Mouse (Mus musculus): ENCODE results near the gene Hoxc13. TPM values are rescaled to one million over a fixed set of nuclear protein-coding genes. Genes with fewer than 3 reads are reported as not detected.

The Hoxc13 gene
- total and polyA plus RNA-seq, 3 experiments: not detected

- H3K79me2 ChIP-seq (ENCODE audit: control insufficient read depth, insufficient read depth, low read length, poor library complexity): peaks cover 54% of the 10 kb centered on the region
- peak; percentile 85 for DNase-seq (ENCODE audit: low read depth, low spot score)
- H3K36me3 ChIP-seq (ENCODE audit: control insufficient read depth in 1 of 2, insufficient read depth in 2 of 2, low read length in 2 of 2): peaks cover 0 to 18% of the 10 kb centered on the region in 2 experiments; a peak in 2 of 4 replicates
- H3K4me1 ChIP-seq (ENCODE audit: control insufficient read depth in 1 of 2, insufficient read depth in 2 of 2, low read length in 2 of 2): peaks cover 16 to 23% of the 10 kb centered on the region in 2 experiments
- H3K9ac ChIP-seq (ENCODE audit: control insufficient read depth, low read depth, low read length, poor library complexity, severe bottlenecking): peak overlapping the region; percentile 93
- H3K27ac ChIP-seq (ENCODE audit: control insufficient read depth, low read depth, low read length): peak overlapping the region; percentile 83
- no peaks in the 10 kb centered on the region for H3K27me3 ChIP-seq (ENCODE audit: control insufficient read depth in 1 of 2, insufficient read depth in 2 of 2, low read length in 2 of 2)
- peak overlapping the region; percentile 81 to 89 for H3K4me3 ChIP-seq (ENCODE audit: control insufficient read depth in 1 of 2, insufficient read depth in 1 of 2, low read depth in 2 of 2, low read length in 2 of 2)
- H3K9me3 ChIP-seq (replicated peaks; ENCODE audit: insufficient read depth, low read length): no peaks in the 10 kb centered on the region
- peak; percentile 97 for TF ChIP-seq UBTF (IDR thresholded peaks at IDR 0.05; ENCODE audit: borderline replicate concordance, insufficient read depth, low read depth, low read length)
- TF ChIP-seq POLR2AphosphoS2 (IDR thresholded peaks at IDR 0.05; ENCODE audit: low read length): peak; percentile 35
- TF ChIP-seq ELF1 (IDR thresholded peaks at IDR 0.05; ENCODE audit: low read depth, low read length): no peak; the same call in 1 of the 2 replicates
- TF ChIP-seq RAD21 (IDR thresholded peaks at IDR 0.05; ENCODE audit: low read depth, low read length): no peak
- TF ChIP-seq CHD1 (IDR thresholded peaks at IDR 0.05; ENCODE audit: low read depth, low read length): 0 out of 2 replicates have a peak, but pooled peaks have one; percentile 41
- no peak for TF ChIP-seq GABPA (IDR thresholded peaks at IDR 0.05; ENCODE audit: low read depth, low read length)
- TF ChIP-seq TAL1 (IDR thresholded peaks at IDR 0.05; ENCODE audit: low read length): no peak
- peak; percentile 69 for TF ChIP-seq HCFC1 (IDR thresholded peaks at IDR 0.05; ENCODE audit: low read depth, low read length)
- no peak for TF ChIP-seq POLR2AphosphoS5 (IDR thresholded peaks at IDR 0.05; ENCODE audit: borderline replicate concordance, low read depth, low read length)
- peak; percentile 71 to 78 for TF ChIP-seq POLR2A (IDR thresholded peaks at IDR 0.05; ENCODE audit: control insufficient read depth in 1 of 2, insufficient read depth in 1 of 2, low read depth in 1 of 2, low read length in 2 of 2, poor library complexity in 1 of 2)
- TF ChIP-seq CHD2 (IDR thresholded peaks at IDR 0.05; ENCODE audit: low read length): no peak
- peak; percentile 61; the same call in 1 of the 2 replicates for TF ChIP-seq MXI1 (IDR thresholded peaks at IDR 0.05; ENCODE audit: low read depth, low read length)
- no peak for TF ChIP-seq MAFK (IDR thresholded peaks at IDR 0.05; ENCODE audit: borderline replicate concordance, low read depth, low read length)
- TF ChIP-seq SMC3 (IDR thresholded peaks at IDR 0.05; ENCODE audit: low read depth, low read length): no peak
- no peak; the same call in none of the 2 replicates for TF ChIP-seq MAZ (IDR thresholded peaks at IDR 0.05; ENCODE audit: low read depth, low read length)
- no peak for TF ChIP-seq MYC (IDR thresholded peaks at IDR 0.05; ENCODE audit: low read depth, low read length)
- TF ChIP-seq ZNF384 (IDR thresholded peaks at IDR 0.05; ENCODE audit: low read depth, low read length): no peak
- TF ChIP-seq MYB (IDR thresholded peaks at IDR 0.05; ENCODE audit: low read depth, low read length): 0 out of 2 replicates have a peak, but pooled peaks have one; percentile 4
- no peak for TF ChIP-seq BHLHE40 (IDR thresholded peaks at IDR 0.05; ENCODE audit: borderline replicate concordance, low read depth, low read length)
- TF ChIP-seq RCOR1 (IDR thresholded peaks at IDR 0.05; ENCODE audit: low read depth, low read length): 0 out of 2 replicates have a peak, but pooled peaks have one; percentile 5
- peak; percentile 63 for TF ChIP-seq NELFE (IDR thresholded peaks at IDR 0.05; ENCODE audit: low read depth, low read length)
- no peak for TF ChIP-seq E2F4 (IDR thresholded peaks at IDR 0.05; ENCODE audit: borderline replicate concordance, low read depth, low read length)
- peak; percentile 55; the same call in 1 of the 2 replicates for TF ChIP-seq NRF1 (IDR thresholded peaks at IDR 0.05; ENCODE audit: insufficient read depth, low read depth, low read length, poor library complexity, severe bottlenecking)
- TF ChIP-seq SIN3A (IDR thresholded peaks at IDR 0.05; ENCODE audit: low read length): no peak; the same call in none of the 2 replicates
- no peak for TF ChIP-seq ZC3H11A (IDR thresholded peaks at IDR 0.05; ENCODE audit: low read depth, low read length)
- no peak for TF ChIP-seq MEF2A (IDR thresholded peaks at IDR 0.05; ENCODE audit: extremely low read depth, insufficient replicate concordance, low read depth, low read length, poor library complexity, severe bottlenecking)
- no peak for TF ChIP-seq EP300 (IDR thresholded peaks at IDR 0.05; ENCODE audit: low read depth in 1 of 2, low read length in 2 of 2)
- no peak for TF ChIP-seq JUND (IDR thresholded peaks at IDR 0.05; ENCODE audit: low read depth, low read length)
- no peak for TF ChIP-seq USF1 (IDR thresholded peaks at IDR 0.05; ENCODE audit: low read depth, low read length)
- TF ChIP-seq KAT2A (conservative IDR thresholded peaks at IDR 0.05; ENCODE audit: low read depth, low read length): no peak; the same call in 1 of the 2 replicates
- no peak for TF ChIP-seq USF2 (IDR thresholded peaks at IDR 0.05; ENCODE audit: borderline replicate concordance in 1 of 2, insufficient read depth in 1 of 2, low read depth in 1 of 2, low read length in 2 of 2)
- no peak for TF ChIP-seq ETS1 (IDR thresholded peaks at IDR 0.05; ENCODE audit: low read depth, low read length)
- TF ChIP-seq ZMIZ1 (IDR thresholded peaks at IDR 0.05; ENCODE audit: low read depth, low read length): no peak; the same call in 1 of the 2 replicates
- peak; percentile 43; the same call in 1 of the 2 replicates for TF ChIP-seq TBP (IDR thresholded peaks at IDR 0.05; ENCODE audit: low read depth, low read length)
- TF ChIP-seq ZKSCAN1 (IDR thresholded peaks at IDR 0.05; ENCODE audit: low read depth, low read length): no peak
Measured at GRCm38 (mm10) chr15:102976631-102977422, 55.9 kb downstream of the Hoxc13 start.

All from MEL (cell line).